Mouse (Mus musculus) left cerebral cortex, adult 2 months (tissue): ENCODE data around the gene Ncf1. TPM values are rescaled to one million over a fixed set of nuclear protein-coding genes. Genes with fewer than 3 reads are reported as not detected.

Experiments
- DNase-seq, 2 experiments: peaks; one replicate each; pipeline ENCODE4 v3.0.0; 2021 to 2022; ENCODE audit warnings: low spot score in 2 of 2, mixed read lengths in 1 of 2; ENCODE audit errors: extremely low spot score in 1 of 2
- H3K27ac ChIP-seq: fragments of 200-600 bp; 2 replicates; pipeline ENCODE4 v1.8.1; 2022
- H3K4me3 ChIP-seq: fragments of 200-600 bp; 2 replicates; pipeline ENCODE4 v1.8.1; 2022
- CTCF ChIP-seq: fragments of 200-600 bp; IDR thresholded peaks from 2 replicates; pipeline ENCODE4 v1.8.1; 2022; ENCODE audit warnings: antibody characterized with exemption, mild to moderate bottlenecking, moderate library complexity
- intact Hi-C: fragments of 180-260 bp; cut with DNase I; formaldehyde crosslinking; loops from one replicate; pipeline ENCODE4 v1.15.1; 2025
- total RNA-seq, 2 experiments: library from RNA; stranded (reverse); gene quantifications; 2 replicates each; pipeline ENCODE4 v1.2.3; 2021

The Ncf1 gene
- total RNA-seq, 2 experiments from 2014 or later: 8.1 to 10.2 TPM

GRCm38 (mm10) chr5:134186059-134186458, 43.4 kb downstream of the Ncf1 start:
- no peak overlapping the region for H3K4me3 ChIP-seq
- intact Hi-C loops: no loop called here
- no peak for TF ChIP-seq CTCF
- no peak overlapping the region for H3K27ac ChIP-seq
- DNase-seq: no peak

GRCm38 (mm10) chr5:134183880-134184808, 45.3 kb downstream of the Ncf1 start, which contains the start of gene Gtf2ird2:
TSS of gene Gtf2ird2 (plus strand) at chr5:134184019.
- peak within 1 kb of the TSS; percentile 97 for H3K27ac ChIP-seq
- H3K4me3 ChIP-seq: peak within 1 kb of the TSS; percentile 69
- DNase-seq: peak; percentile 99
- intact Hi-C loops: no loop called here
- TF ChIP-seq CTCF: no peak

- Histone ChIP-seq H3K4me3 (peak overlapping the region; percentile 69), H3K27ac (peak overlapping the region; percentile 16; the same call in 1 of the 2 replicates)
- TF ChIP-seq CTCF: no peak
- DNase-seq: no peak
- intact Hi-C loops: no loop called here
Measured at GRCm38 (mm10) chr5:134183162-134183561, 46.3 kb downstream of the Ncf1 start.

- TF ChIP-seq CTCF: no peak
- intact Hi-C loops: no loop called here
- no peak overlapping the region for H3K27ac ChIP-seq
- no peak overlapping the region for H3K4me3 ChIP-seq
- no peak for DNase-seq
Measured at GRCm38 (mm10) chr5:134182735-134183134, 46.7 kb downstream of the Ncf1 start.

- no peak for TF ChIP-seq CTCF
- intact Hi-C loops: no loop called here
- H3K4me3 ChIP-seq: no peak overlapping the region
- DNase-seq: no peak
- no peak overlapping the region for H3K27ac ChIP-seq
Measured at GRCm38 (mm10) chr5:134182172-134182571, 47.3 kb downstream of the Ncf1 start.

GRCm38 (mm10) chr5:134179871-134180270, 49.6 kb downstream of the Ncf1 start:
- TF ChIP-seq CTCF: peak; percentile 93
- intact Hi-C loops: loop anchor here (1.0 to 2.0 kb wide), 2 partner anchors 161 to 309 kb away; no protein-coding TSS in a partner anchor
- Histone ChIP-seq H3K4me3 (no peak overlapping the region), H3K27ac (no peak overlapping the region)
- DNase-seq: peak; percentile 78 to 83

- DNase-seq: no peak
- TF ChIP-seq CTCF: no peak
- intact Hi-C loops: no loop called here
- Histone ChIP-seq H3K4me3 (no peak overlapping the region), H3K27ac (no peak overlapping the region)
Measured at GRCm38 (mm10) chr5:134178536-134178935, 50.9 kb downstream of the Ncf1 start.

- H3K4me3 ChIP-seq: peak within 1 kb of the TSS; percentile 85
- no peak for TF ChIP-seq CTCF
- peak; percentile 83 to 85 for DNase-seq
- intact Hi-C loops: no loop called here
- peak within 1 kb of the TSS; percentile 89 for H3K27ac ChIP-seq
Measured at GRCm38 (mm10) chr5:134176169-134176881, 53.1 kb downstream of the Ncf1 start, which contains the start of gene Rcc1l. TSS of gene Rcc1l (minus strand) at chr5:134176774.

GRCm38 (mm10) chr5:134175696-134176095, 53.7 kb downstream of the Ncf1 start:
- TF ChIP-seq CTCF: no peak
- H3K4me3 ChIP-seq: peak overlapping the region; percentile 85
- DNase-seq: no peak
- H3K27ac ChIP-seq: peak overlapping the region; percentile 89; the same call in 1 of the 2 replicates
- intact Hi-C loops: no loop called here

GRCm38 (mm10) chr5:134173206-134173605, 56.2 kb downstream of the Ncf1 start:
- H3K4me3 ChIP-seq: no peak overlapping the region
- intact Hi-C loops: no loop called here
- DNase-seq: no peak

GRCm38 (mm10) chr5:134170167-134170566, 59.3 kb downstream of the Ncf1 start:
- Histone ChIP-seq H3K27ac (no peak overlapping the region), H3K4me3 (no peak overlapping the region)
- TF ChIP-seq CTCF: no peak
- DNase-seq: no peak
- intact Hi-C loops: no loop called here

More at GRCm38 (mm10) chr5:134173206-134173605, 56.2 kb downstream of the Ncf1 start:
- H3K27ac ChIP-seq: no peak overlapping the region
- TF ChIP-seq CTCF: peak; percentile 59

Other genes starting within 250 kb of the Ncf1 start
- 10 to 100 TPM; 86.7 to 93.1 TPM for gene Castor2, start 129.9 kb downstream of the Ncf1 start, total RNA-seq
- gene Rcc1l, start 52.9 kb downstream of the Ncf1 start, total RNA-seq: 10 to 100 TPM; 15.4 to 19.2 TPM
- 10 to 100 TPM; 17.7 to 20.1 TPM for gene Gtf2ird2, start 45.6 kb downstream of the Ncf1 start, total RNA-seq
- gene Gtf2i, start 85.1 kb upstream of the Ncf1 start, total RNA-seq: 100 to 1,000 TPM; 219 to 221 TPM
- gene Gtf2ird1, start 227.1 kb upstream of the Ncf1 start, total RNA-seq: 10 to 100 TPM; 46.9 to 47.0 TPM